Mouse (Mus musculus) heart, embryonic 15.5 days (tissue): ENCODE measurements around the gene Ccdc142. TPM values are rescaled to one million over a fixed set of nuclear protein-coding genes. Genes with fewer than 3 reads are reported as not detected.

Experiments
- microRNA counts: library from miRNA; unstranded; fragments of <30 nt; microRNA quantifications from one replicate; lab custom pipeline; 2016
- microRNA-seq: library from miRNA; unstranded; fragments of <30 nt; microRNA quantifications from one replicate; pipeline ENCODE4, GENCODE M21; 2016
- polyA plus RNA-seq: library from polyadenylated mRNA; unstranded; fragments of >200 nt; fragmentation: Nextera tagmentation; extraction: Ambion mirVana; gene quantifications from 2 replicates; pipeline ENCODE4 v1.2.1, GENCODE M21; 2015

The Ccdc142 gene
- polyA plus RNA-seq, 1 experiment from 2014 or later = 2.4 TPM

MicroRNAs within 50 kb of the gene (microRNA counts, 519-probe panel; counts per million panel counts)
- 1,589 counts per million, percentile 9 among the panel's probes with 10 or more counts for microRNA mmu-miR-3470a+mmu-miR-3470b (lab: Ali Mortazavi, UCI)

Small RNAs within 50 kb of the gene (microRNA-seq; reads per million reads assigned to microRNA genes)
- not detected for gene Mir3470a

Other genes starting within 250 kb of the Ccdc142 start
- gene Sema4f, start 161.8 kb upstream of the Ccdc142 start, polyA plus RNA-seq = 0.37 and 1.1 TPM in 2 replicates
- gene M1ap, start 154.7 kb upstream of the Ccdc142 start, polyA plus RNA-seq = 0.57 and 1.0 TPM in 2 replicates
- 7.1 and 10.8 TPM in 2 replicates for gene Dok1, start 68.1 kb upstream of the Ccdc142 start, polyA plus RNA-seq
- 7.5 and 11.9 TPM in 2 replicates for gene Loxl3, start 67.4 kb upstream of the Ccdc142 start, polyA plus RNA-seq
- 110 and 136 TPM in 2 replicates for gene Aup1, start 47.1 kb upstream of the Ccdc142 start, polyA plus RNA-seq
- gene Htra2, start 46.3 kb upstream of the Ccdc142 start, polyA plus RNA-seq = 71.2 and 83.4 TPM in 2 replicates
- 0.28 and 1.1 TPM in 2 replicates for gene Dqx1, start 43.8 kb upstream of the Ccdc142 start, polyA plus RNA-seq
- 0.37 and 1.5 TPM in 2 replicates for gene Tlx2, start 31.3 kb upstream of the Ccdc142 start, polyA plus RNA-seq
- gene Pcgf1, start 23.7 kb upstream of the Ccdc142 start, polyA plus RNA-seq = 13.8 and 18.6 TPM in 2 replicates
- 0.42 and 0.48 TPM in 2 replicates for gene Lbx2, start 15.2 kb upstream of the Ccdc142 start, polyA plus RNA-seq
- 1.9 and 2.6 TPM in 2 replicates for gene Gm42688, start within 50 bp of the Ccdc142 start, polyA plus RNA-seq
- 136 and 164 TPM in 2 replicates for gene Mrpl53, start 7.4 kb downstream of the Ccdc142 start, polyA plus RNA-seq
- 17.6 and 27.8 TPM in 2 replicates for gene Mogs, start 13.9 kb downstream of the Ccdc142 start, polyA plus RNA-seq
- 81.9 and 99.5 TPM in 2 replicates for gene Wbp1, start 20.0 kb downstream of the Ccdc142 start, polyA plus RNA-seq
- 7.4 and 9.2 TPM in 2 replicates for gene Ino80b, start 23.8 kb downstream of the Ccdc142 start, polyA plus RNA-seq
- 19.3 and 26.2 TPM in 2 replicates for gene Rtkn, start 33.9 kb downstream of the Ccdc142 start, polyA plus RNA-seq
- gene Wdr54, start 54.8 kb downstream of the Ccdc142 start, polyA plus RNA-seq = 3.4 and 4.3 TPM in 2 replicates
- 0.91 and 1.6 TPM in 2 replicates for gene 1700003E16Rik, start 54.8 kb downstream of the Ccdc142 start, polyA plus RNA-seq
- gene Dctn1, start 64.3 kb downstream of the Ccdc142 start, polyA plus RNA-seq = 60.3 and 82.8 TPM in 2 replicates
- gene Slc4a5, start 118.2 kb downstream of the Ccdc142 start, polyA plus RNA-seq = 0.22 and 0.28 TPM in 2 replicates
- 21.0 and 24.1 TPM in 2 replicates for gene Mthfd2, start 224.3 kb downstream of the Ccdc142 start, polyA plus RNA-seq
- 28.1 and 38.4 TPM in 2 replicates for gene Mob1a, start 224.4 kb downstream of the Ccdc142 start, polyA plus RNA-seq
- 220 and 294 TPM in 2 replicates for gene Bola3, start 247.5 kb downstream of the Ccdc142 start, polyA plus RNA-seq